Mouse (Mus musculus) forebrain, embryonic 15.5 days (tissue): ENCODE data around the gene Zdhhc9. TPM values are rescaled to one million over a fixed set of nuclear protein-coding genes. Genes with fewer than 3 reads are reported as not detected.
"Not testable (repeated sequence)": the region's sequence is repeated elsewhere in the genome, so short reads cannot be mapped to it uniquely, and the experiment has no call there.

Experiments used
- ATAC-seq: fragments of 200-750 bp; cut with Nextera tagmentation; replicated peaks from 2 replicates; pipeline ENCODE4 v1.8.0; 2017; ENCODE audit warnings: mild to moderate bottlenecking, moderate TSS enrichment, moderate library complexity
- H3K27ac ChIP-seq: fragments of 300-500 bp; sonication (generic); replicated peaks from 2 replicates; pipeline ENCODE4 v1.5.1; 2015; ENCODE audit warnings: mild to moderate bottlenecking, inconsistent platforms
- H3K27me3 ChIP-seq: fragments of 300-500 bp; sonication (generic); 2 replicates; pipeline ENCODE4 v1.6.1; 2015; ENCODE audit warnings: inconsistent platforms
- H3K36me3 ChIP-seq: fragments of 300-500 bp; sonication (generic); 2 replicates; pipeline ENCODE4 v1.6.1; 2015; ENCODE audit warnings: mild to moderate bottlenecking, inconsistent platforms
- H3K4me1 ChIP-seq: fragments of 300-500 bp; sonication (generic); 2 replicates; pipeline ENCODE4 v1.6.1; 2015; ENCODE audit warnings: inconsistent platforms
- H3K4me2 ChIP-seq: fragments of 300-500 bp; sonication (generic); replicated peaks from 2 replicates; pipeline ENCODE4 v1.6.1; 2015; ENCODE audit warnings: mild to moderate bottlenecking, inconsistent platforms
- H3K4me3 ChIP-seq: fragments of 300-500 bp; sonication (generic); 2 replicates; pipeline ENCODE4 v1.5.1; 2015; ENCODE audit warnings: mild to moderate bottlenecking, inconsistent platforms
- H3K9ac ChIP-seq: fragments of 300-500 bp; sonication (generic); replicated peaks from 2 replicates; pipeline ENCODE4 v1.6.1; 2015; ENCODE audit warnings: mild to moderate bottlenecking, inconsistent platforms
- H3K9me3 ChIP-seq: fragments of 300-500 bp; sonication (generic); 2 replicates; pipeline ENCODE4 v1.6.1; 2016; ENCODE audit warnings: inconsistent platforms
- WGBS: fragments of 180-500 bp; shearing (Covaris S2); methylation state at CpG from one replicate; pipeline ENCODE4 v1.1.7; 2015; ENCODE audit warnings: mixed read lengths; 5-methylcytosine and 5-hydroxymethylcytosine counted together
- polyA plus RNA-seq: library from polyadenylated mRNA; unstranded; fragments of >200 nt; fragmentation: Nextera tagmentation; extraction: Ambion mirVana; gene quantifications from 2 replicates; pipeline ENCODE4 v1.2.1, GENCODE M21; 2015

Gene Zdhhc9
- polyA plus RNA-seq = 7.6 and 9.7 TPM in 2 replicates

DNA sequence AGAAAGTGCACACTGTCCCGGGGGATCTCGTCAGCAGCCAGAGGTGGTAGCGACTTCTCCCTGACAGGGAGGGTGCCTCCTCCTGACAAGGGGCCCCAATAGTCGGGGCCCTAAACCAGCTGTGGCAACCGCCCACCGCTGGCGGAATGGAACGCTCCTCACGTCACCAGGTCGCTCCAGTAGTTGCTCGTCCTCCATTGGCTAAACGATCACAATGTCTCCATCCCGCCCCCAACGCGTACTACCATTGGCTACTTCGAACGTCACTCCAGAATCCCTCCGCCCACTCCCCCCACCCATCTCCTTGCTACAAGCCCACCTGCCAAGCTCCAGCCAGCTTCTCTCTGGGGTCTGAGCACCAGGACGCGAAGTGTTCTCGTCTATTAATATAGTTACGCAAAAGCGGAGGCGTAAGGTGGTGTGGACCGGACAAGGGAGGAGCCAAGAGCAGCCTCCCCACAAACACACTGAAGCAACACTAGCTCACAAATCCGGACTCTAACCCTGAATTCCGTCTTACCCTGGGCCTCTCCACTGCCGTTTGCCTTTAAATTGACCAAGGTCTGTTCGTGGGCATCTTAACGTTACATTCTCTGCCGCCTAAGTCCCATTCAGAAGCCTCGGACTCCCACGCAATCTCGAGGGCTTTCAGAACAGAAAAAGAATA, at the start of gene Zdhhc9:
TSS of gene Zdhhc9 (minus strand) at position 360 of the 667 bp plus-strand sequence.
- WGBS = 14% methylated on average over 34 of the region's 34 CpGs
- peak within 1 kb of the TSS; percentile 71 for H3K4me3 ChIP-seq
- H3K9me3 ChIP-seq = no peaks in the 10 kb centered on the region
- H3K27ac ChIP-seq = peak within 1 kb of the TSS; percentile 65
- H3K4me2 ChIP-seq = peak within 1 kb of the TSS; percentile 47
- H3K36me3 ChIP-seq = no peaks in the 10 kb centered on the region
- H3K9ac ChIP-seq = peak within 1 kb of the TSS; percentile 56
- no peaks in the 10 kb centered on the region for H3K27me3 ChIP-seq
- ATAC-seq = peak; percentile 99
- H3K4me1 ChIP-seq = peaks cover 22% of the 10 kb centered on the region; the same call in 1 of the 2 replicates

DNA sequence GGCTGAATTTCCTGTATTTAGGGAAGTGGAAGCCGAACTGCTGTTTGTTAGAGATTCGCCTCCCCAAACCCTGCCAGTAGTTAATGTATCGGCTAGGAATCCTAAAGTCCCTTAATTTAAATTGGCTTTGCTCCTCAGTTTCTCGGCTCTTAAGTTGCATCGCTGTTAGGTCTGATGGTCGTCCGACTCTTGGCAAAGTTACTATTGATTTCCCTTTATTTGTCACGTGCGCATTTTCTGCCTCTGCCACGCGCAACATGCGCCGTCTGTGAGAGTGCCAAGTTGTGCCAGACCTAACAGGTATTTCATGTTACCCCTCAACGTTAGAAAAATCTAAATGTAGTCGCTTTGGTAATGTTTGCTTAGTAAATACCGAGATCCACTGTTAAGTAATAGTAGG, 48.3 kb upstream of the Zdhhc9 start:
- ATAC-seq = peak; percentile 39; the same call in 1 of the 2 replicates
- H3K27me3 ChIP-seq = no peaks in the 10 kb centered on the region
- H3K36me3 ChIP-seq = no peaks in the 10 kb centered on the region
- peak overlapping the region; percentile 53 for H3K4me2 ChIP-seq
- peak overlapping the region; percentile 43 for H3K9ac ChIP-seq
- peak overlapping the region; percentile 55 for H3K4me3 ChIP-seq
- H3K27ac ChIP-seq = peak overlapping the region; percentile 37; the same call in 1 of the 2 replicates
- H3K9me3 ChIP-seq = no peaks in the 10 kb centered on the region
- 20% methylated on average over 16 of the region's 16 CpGs for WGBS
- H3K4me1 ChIP-seq = peaks cover 13% of the 10 kb centered on the region

- peak within 1 kb of the TSS; percentile 91 for H3K27ac ChIP-seq
- H3K4me2 ChIP-seq = peak within 1 kb of the TSS; percentile 53
- 14% methylated on average over 33 of the region's 33 CpGs for WGBS
- peak; percentile 99 for ATAC-seq
- peak within 1 kb of the TSS; percentile 55 for H3K4me3 ChIP-seq
- H3K9ac ChIP-seq = peak within 1 kb of the TSS; percentile 45
- H3K9me3 ChIP-seq = no peaks in the 10 kb centered on the region
- H3K36me3 ChIP-seq = no peaks in the 10 kb centered on the region
- no peaks in the 10 kb centered on the region for H3K27me3 ChIP-seq
- peaks cover 13% of the 10 kb centered on the region for H3K4me1 ChIP-seq
Observed at GRCm38 (mm10) chrX:48256468-48257007, 47.9 kb upstream of the Zdhhc9 start, which contains the start of gene Utp14a. TSS of gene Utp14a (plus strand) at chrX:48256862.

- H3K4me3 ChIP-seq = peak overlapping the region; percentile 55
Observed at GRCm38 (mm10) chrX:48255830-48256428, 47.3 kb upstream of the Zdhhc9 start.

GRCm38 (mm10) chrX:48234417-48234816, 25.7 kb upstream of the Zdhhc9 start:
- 69% methylated on average over 7 of the region's 7 CpGs for WGBS

More at GRCm38 (mm10) chrX:48255830-48256428, 47.3 kb upstream of the Zdhhc9 start:
- H3K9me3 ChIP-seq = no peaks in the 10 kb centered on the region
- 25% methylated on average over 18 of the region's 18 CpGs for WGBS
- H3K27me3 ChIP-seq = no peaks in the 10 kb centered on the region
- H3K4me2 ChIP-seq = peak overlapping the region; percentile 53
- peak overlapping the region; percentile 45 for H3K9ac ChIP-seq
- peak overlapping the region; percentile 91 for H3K27ac ChIP-seq
- H3K36me3 ChIP-seq = no peaks in the 10 kb centered on the region
- peak; percentile 81 for ATAC-seq
- H3K4me1 ChIP-seq = peaks cover 13% of the 10 kb centered on the region

GRCm38 (mm10) chrX:48226225-48226624, 17.5 kb upstream of the Zdhhc9 start:
- no peaks in the 10 kb centered on the region for H3K36me3 ChIP-seq
- H3K9me3 ChIP-seq = no peaks in the 10 kb centered on the region
- H3K4me1 ChIP-seq = no peaks in the 10 kb centered on the region
- H3K27me3 ChIP-seq = no peaks in the 10 kb centered on the region
- WGBS = 76% methylated on average over 7 of the region's 7 CpGs
- no peak overlapping the region for H3K4me3 ChIP-seq
- no peak overlapping the region for H3K27ac ChIP-seq
- H3K4me2 ChIP-seq = no peak overlapping the region
- no peak for ATAC-seq
- no peak overlapping the region for H3K9ac ChIP-seq

More at GRCm38 (mm10) chrX:48234417-48234816, 25.7 kb upstream of the Zdhhc9 start:
- Histone ChIP-seq H3K4me3 (no peak overlapping the region), H3K4me1 (no peaks in the 10 kb centered on the region), H3K4me2 (no peak overlapping the region), H3K36me3 (no peaks in the 10 kb centered on the region), H3K27ac (no peak overlapping the region), H3K9ac (no peak overlapping the region), H3K9me3 (no peaks in the 10 kb centered on the region), H3K27me3 (no peaks in the 10 kb centered on the region)
- ATAC-seq = no peak

GRCm38 (mm10) chrX:48222706-48223105, 14.0 kb upstream of the Zdhhc9 start:
- Histone ChIP-seq H3K9me3 (no peaks in the 10 kb centered on the region), H3K9ac (no peak overlapping the region), H3K4me1 (no peaks in the 10 kb centered on the region), H3K27ac (no peak overlapping the region), H3K27me3 (no peaks in the 10 kb centered on the region), H3K4me3 (no peak overlapping the region), H3K36me3 (no peaks in the 10 kb centered on the region), H3K4me2 (no peak overlapping the region)
- no peak for ATAC-seq
- 73% methylated on average over 7 of the region's 7 CpGs for WGBS

DNA sequence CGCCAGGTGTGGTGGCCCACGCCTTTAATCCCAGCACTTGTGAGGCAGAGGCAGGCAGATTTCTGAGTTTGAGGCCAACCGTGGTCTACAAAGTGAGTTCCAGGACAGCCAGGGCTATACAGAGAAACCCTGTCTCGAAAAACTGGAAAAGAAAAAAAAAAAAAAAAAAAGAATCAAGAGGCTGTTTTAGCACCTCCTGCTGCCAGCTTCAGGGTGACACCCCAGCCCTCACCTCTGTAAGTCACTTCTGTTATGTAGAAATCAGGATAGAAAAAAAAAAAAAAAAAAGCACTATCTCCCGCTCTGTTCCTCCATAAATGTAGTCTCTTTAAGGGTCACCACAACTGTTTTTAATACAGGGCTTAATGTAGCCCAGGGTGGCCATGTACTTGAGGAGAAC, 10.8 kb upstream of the Zdhhc9 start:
- ATAC-seq = no peak
- no peak overlapping the region for H3K27ac ChIP-seq
- no peaks in the 10 kb centered on the region for H3K4me1 ChIP-seq
- H3K9ac ChIP-seq = no peak overlapping the region
- no peak overlapping the region for H3K4me3 ChIP-seq
- H3K9me3 ChIP-seq = no peaks in the 10 kb centered on the region
- H3K27me3 ChIP-seq = no peaks in the 10 kb centered on the region
- WGBS = 84% methylated on average over 5 of the region's 5 CpGs
- no peaks in the 10 kb centered on the region for H3K36me3 ChIP-seq
- no peak overlapping the region for H3K4me2 ChIP-seq

DNA sequence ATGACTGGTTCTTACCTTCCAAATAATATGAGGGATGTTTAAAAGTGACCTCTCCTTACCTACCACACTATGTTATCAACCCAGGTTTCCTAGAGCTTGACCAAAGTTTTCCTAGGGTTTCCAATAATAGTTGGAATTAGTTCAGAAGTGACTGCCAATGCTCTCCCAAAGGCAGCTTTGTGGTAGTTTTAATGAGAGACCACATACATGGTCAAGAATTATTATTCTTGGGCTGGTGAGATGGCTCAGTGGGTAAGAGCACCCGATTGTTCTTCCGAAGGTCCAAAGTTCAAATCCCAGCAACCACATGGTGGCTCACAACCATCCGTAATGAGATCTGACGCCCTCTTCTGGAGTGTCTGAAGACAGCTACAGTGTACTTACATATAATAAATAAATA, 1.1 kb upstream of the Zdhhc9 start:
- H3K27me3 ChIP-seq, ATAC-seq, H3K4me2 ChIP-seq, H3K4me3 ChIP-seq, H3K27ac ChIP-seq, H3K9me3 ChIP-seq, H3K36me3 ChIP-seq, H3K9ac ChIP-seq: not testable (repeated sequence)
- 61% methylated on average over 4 of the region's 4 CpGs for WGBS
- peaks cover 17% of the 10 kb centered on the region; the same call in 1 of the 2 replicates for H3K4me1 ChIP-seq

- H3K4me3 ChIP-seq = peak overlapping the region; percentile 71
- peaks cover 22% of the 10 kb centered on the region; the same call in 1 of the 2 replicates for H3K4me1 ChIP-seq
- H3K27ac ChIP-seq = peak overlapping the region; percentile 65
- H3K9me3 ChIP-seq = no peaks in the 10 kb centered on the region
- ATAC-seq = peak; percentile 85
- no peaks in the 10 kb centered on the region for H3K27me3 ChIP-seq
- no peaks in the 10 kb centered on the region for H3K36me3 ChIP-seq
- 19% methylated on average over 35 of the region's 36 CpGs for WGBS
- peak overlapping the region; percentile 47 for H3K4me2 ChIP-seq
- H3K9ac ChIP-seq = peak overlapping the region; percentile 56
Observed at GRCm38 (mm10) chrX:48207761-48208487, 754 bp downstream of the Zdhhc9 start.

- 59% methylated on average over 6 of the region's 6 CpGs for WGBS
- H3K4me1 ChIP-seq = peaks cover 22% of the 10 kb centered on the region; the same call in 1 of the 2 replicates
Observed at GRCm38 (mm10) chrX:48204469-48204868, 4.2 kb downstream of the Zdhhc9 start.

More at GRCm38 (mm10) chrX:48204469-48204868, 4.2 kb downstream of the Zdhhc9 start:
- Histone ChIP-seq H3K9ac (no peak overlapping the region), H3K4me3 (no peak overlapping the region), H3K9me3 (no peaks in the 10 kb centered on the region), H3K36me3 (no peaks in the 10 kb centered on the region), H3K4me2 (no peak overlapping the region), H3K27me3 (no peaks in the 10 kb centered on the region), H3K27ac (no peak overlapping the region)
- no peak for ATAC-seq
